Mouse (Mus musculus) thymus, postnatal 25 days (tissue): ENCODE results near the gene Iqcd.

Experiments
- DNase-seq: peaks from one replicate; pipeline ENCODE4 v3.0.0; 2022

Gene Iqcd

GRCm38 (mm10) chr5:120604839-120605238 lies 16.0 kb downstream of the Iqcd start:
- DNase-seq, result peak; percentile 88

GRCm38 (mm10) chr5:120605241-120605661 lies 16.4 kb downstream of the Iqcd start:
- no peak for DNase-seq

- peak; percentile 85 for DNase-seq
Measured at GRCm38 (mm10) chr5:120605688-120606087, 16.9 kb downstream of the Iqcd start.

- DNase-seq, result no peak
Measured at GRCm38 (mm10) chr5:120606590-120607200, 17.9 kb downstream of the Iqcd start.

- DNase-seq, result no peak
Measured at GRCm38 (mm10) chr5:120607335-120607734, 18.5 kb downstream of the Iqcd start.

- DNase-seq, result no peak
Measured at GRCm38 (mm10) chr5:120609246-120609775, 20.5 kb downstream of the Iqcd start.

- DNase-seq, result no peak
Measured at GRCm38 (mm10) chr5:120610906-120611305, 22.1 kb downstream of the Iqcd start.

GRCm38 (mm10) chr5:120611416-120611815 lies 22.6 kb downstream of the Iqcd start:
- DNase-seq, result no peak

GRCm38 (mm10) chr5:120612442-120612821 lies 23.6 kb downstream of the Iqcd start, which contains the start of the genes Rita1 and Ddx54:
TSS of gene Rita1 (minus strand) at chr5:120612589.
TSS of gene Ddx54 (plus strand) at chr5:120612739.
- peak; percentile 99 for DNase-seq

- peak; percentile 100 for DNase-seq
Measured at GRCm38 (mm10) chr5:120612822-120613604, 24.2 kb downstream of the Iqcd start.

- DNase-seq, result peak; percentile 53
Measured at GRCm38 (mm10) chr5:120615903-120616302, 27.1 kb downstream of the Iqcd start.

GRCm38 (mm10) chr5:120618778-120619177 lies 30.0 kb downstream of the Iqcd start:
- no peak for DNase-seq

- DNase-seq, result peak; percentile 87
Measured at GRCm38 (mm10) chr5:120619201-120619600, 30.4 kb downstream of the Iqcd start.

- peak; percentile 97 for DNase-seq
Measured at GRCm38 (mm10) chr5:120620375-120621077, 31.7 kb downstream of the Iqcd start.

GRCm38 (mm10) chr5:120621078-120621765 lies 32.4 kb downstream of the Iqcd start:
- peak; percentile 90 for DNase-seq

GRCm38 (mm10) chr5:120621846-120622197 lies 33.0 kb downstream of the Iqcd start:
- DNase-seq, result no peak

GRCm38 (mm10) chr5:120622198-120622851 lies 33.5 kb downstream of the Iqcd start:
- peak; percentile 62 for DNase-seq

GRCm38 (mm10) chr5:120624427-120624826 lies 35.6 kb downstream of the Iqcd start:
- DNase-seq, result no peak

GRCm38 (mm10) chr5:120626399-120626798 lies 37.6 kb downstream of the Iqcd start:
- peak; percentile 36 for DNase-seq

- no peak for DNase-seq
Measured at GRCm38 (mm10) chr5:120627515-120628300, 38.9 kb downstream of the Iqcd start.

GRCm38 (mm10) chr5:120628624-120629023 lies 39.8 kb downstream of the Iqcd start:
- no peak for DNase-seq
